Mouse (Mus musculus) heart, adult 2 months (tissue): ENCODE results near the gene Dcun1d2.
A peak's percentile ranks its signal among the peaks of the same experiment; 100 is the strongest.

Source experiments
- CTCF ChIP-seq: fragments of 200-600 bp; IDR thresholded peaks from 2 replicates; pipeline ENCODE4 v1.8.1; 2022; ENCODE audit warnings: antibody characterized with exemption, mild to moderate bottlenecking, moderate library complexity
- EP300 ChIP-seq: fragments of 200-500 bp; IDR thresholded peaks from 2 replicates; pipeline ENCODE4 v1.6.1; 2011; ENCODE audit warnings: low read depth, low read length, control low read depth; ENCODE audit not compliant: insufficient read depth
- POLR2A ChIP-seq: fragments of 200-500 bp; IDR thresholded peaks from 2 replicates; pipeline ENCODE4 v1.6.1; 2011; ENCODE audit warnings: mild to moderate bottlenecking, low read depth, low read length, control low read depth; ENCODE audit not compliant: insufficient read depth

GRCm38 (mm10) chr8:13213479-13214268, 74.3 kb downstream of the Dcun1d2 start:
- TF ChIP-seq POLR2A: no peak
- peak; percentile 85 for TF ChIP-seq CTCF
- TF ChIP-seq EP300: peak; percentile 84; the same call in 1 of the 2 replicates
